Comparison of ENCODE assay signal across 9 mouse cellular contexts in genomic region chr12:54986052-54986717, GRCm38 (mm10). TPM values are rescaled to one million over a fixed set of nuclear protein-coding genes. Genes with fewer than 3 reads are reported as not detected.
A peak's percentile ranks its signal among the peaks of the same experiment; 100 is the strongest.
DNase-seq lines count a peak whose midpoint lies in the region; ATAC-seq and TF ChIP-seq lines count a peak whose summit lies in the region.
"Had no signal": no experiment of that assay in that cellular context is flagged by ENCODE, and none has a peak within 500 bp of the region (broad histone marks: within the 10 kb centered on the region; RNA-seq: fewer than 3 reads in every experiment).

Gm20403 (minus strand) TSS chr12:54986529.

- ATAC-seq in erythroid progenitor cell, adult 5-6 weeks (replicated peaks; ENCODE audit: low FRiP score, poor library complexity, severe bottlenecking), result peak; percentile 85
- peak; percentile 44; the same call in 1 of the 2 replicates for ATAC-seq in heart, embryonic 14.5 days (ENCODE audit: insufficient number of reproducible peaks, insufficient read depth, low FRiP score, low read depth)
- ATAC-seq in kidney, embryonic 16.5 days (ENCODE audit: low FRiP score, low TSS enrichment), result peak; percentile 79
- ATAC-seq in neural tube, embryonic 13.5 days (ENCODE audit: low read depth), result peak; percentile 75

- peaks cover 3% of the 10 kb centered on the region for H3K4me1 ChIP-seq in ES-Bruce4 (ENCODE audit: control insufficient read depth, insufficient read depth, low read length)
- no peaks in the 10 kb centered on the region for H3K4me1 ChIP-seq in heart, embryonic 14.5 days (ENCODE audit: control insufficient read depth in 2 of 2, insufficient read depth in 2 of 2, low read length in 2 of 2)
- H3K4me1 ChIP-seq in kidney, embryonic 16.5 days (ENCODE audit: insufficient read depth, low read length), result peaks cover 7% of the 10 kb centered on the region; the same call in 1 of the 2 replicates
- peaks cover 9% of the 10 kb centered on the region for H3K4me1 ChIP-seq in neural tube, embryonic 13.5 days (replicated peaks)

- H3K9ac ChIP-seq in ES-Bruce4 (ENCODE audit: low read depth, poor library complexity, severe bottlenecking), result peak within 1 kb of the TSS; percentile 93
- H3K9ac ChIP-seq in heart, embryonic 14.5 days (ENCODE audit: low read length), result peak within 1 kb of the TSS; percentile 83
- H3K9ac ChIP-seq in kidney, embryonic 16.5 days (replicated peaks; ENCODE audit: low read length), result peak within 1 kb of the TSS; percentile 91
- H3K9ac ChIP-seq in neural tube, embryonic 13.5 days, result peak within 1 kb of the TSS; percentile 88

- TF ChIP-seq EP300 in ES-Bruce4 (IDR thresholded peaks at IDR 0.05; ENCODE audit: insufficient read depth, low read depth, low read length), result no peak

- peak; percentile 90 for DNase-seq in brain, embryonic 14.5 days (ENCODE audit: low read depth)
- DNase-seq in lung, adult 18-20 months, result peak; percentile 80 to 84
- DNase-seq in testis, postnatal 10 days (ENCODE audit: low spot score), result peak; percentile 67

- H3K4me3 ChIP-seq in ES-Bruce4 (ENCODE audit: low read depth, low read length), result peak within 1 kb of the TSS; percentile 78
- H3K4me3 ChIP-seq in heart, embryonic 14.5 days (ENCODE audit: control insufficient read depth in 1 of 2, insufficient read depth in 1 of 2, low read depth in 1 of 2, low read length in 2 of 2), result peak within 1 kb of the TSS; percentile 91 to 98
- H3K4me3 ChIP-seq in kidney, embryonic 16.5 days (ENCODE audit: low read length), result peak within 1 kb of the TSS; percentile 91
- peak within 1 kb of the TSS; percentile 87 for H3K4me3 ChIP-seq in neural tube, embryonic 13.5 days

- no peaks in the 10 kb centered on the region for H3K36me3 ChIP-seq in ES-Bruce4 (ENCODE audit: control insufficient read depth, insufficient read depth, low read length, poor library complexity, severe bottlenecking)
- peaks cover 5% of the 10 kb centered on the region; the same call in 1 of the 2 replicates for H3K36me3 ChIP-seq in heart, embryonic 14.5 days (ENCODE audit: control insufficient read depth, insufficient read depth, low read length)
- H3K36me3 ChIP-seq in kidney, embryonic 16.5 days (ENCODE audit: insufficient read depth, low read length), result 0 out of 2 replicates have a peak, but pooled peaks cover 2% of the 10 kb centered on the region
- no peaks in the 10 kb centered on the region for H3K36me3 ChIP-seq in neural tube, embryonic 13.5 days

- peak within 1 kb of the TSS; percentile 76; the same call in 1 of the 2 replicates for H3K27ac ChIP-seq in ES-Bruce4 (ENCODE audit: insufficient read depth, low read length)
- peak within 1 kb of the TSS; percentile 82 to 94 for H3K27ac ChIP-seq in heart, embryonic 14.5 days (replicated peaks in 1 of 2; ENCODE audit: control insufficient read depth in 1 of 2, insufficient read depth in 1 of 2, low read depth in 2 of 2, low read length in 2 of 2)
- peak within 1 kb of the TSS; percentile 89 for H3K27ac ChIP-seq in kidney, embryonic 16.5 days (ENCODE audit: low read length)
- peak within 1 kb of the TSS; percentile 84 for H3K27ac ChIP-seq in neural tube, embryonic 13.5 days (replicated peaks)

- H3K4me2 ChIP-seq in heart, embryonic 14.5 days (ENCODE audit: low read length), result peak within 1 kb of the TSS; percentile 66
- H3K4me2 ChIP-seq in kidney, embryonic 16.5 days (replicated peaks; ENCODE audit: low read depth, low read length), result peak within 1 kb of the TSS; percentile 79
- peak within 1 kb of the TSS; percentile 94 for H3K4me2 ChIP-seq in neural tube, embryonic 13.5 days

- TF ChIP-seq CTCF in ES-Bruce4 (IDR thresholded peaks at IDR 0.05; ENCODE audit: low read depth, low read length), result no peak
- TF ChIP-seq CTCF in brain, embryonic 14.5 days (IDR thresholded peaks at IDR 0.05; ENCODE audit: borderline replicate concordance, extremely low read depth, insufficient read depth, insufficient read length), result no peak

- TF ChIP-seq POLR2A in ES-Bruce4 (IDR thresholded peaks at IDR 0.05; ENCODE audit: insufficient read depth, low read length), result peak; percentile 33
- peak; percentile 81 for TF ChIP-seq POLR2A in brain, embryonic 14.5 days (IDR thresholded peaks at IDR 0.05; ENCODE audit: borderline replicate concordance, extremely low read depth, insufficient read depth, insufficient read length, poor library complexity, severe bottlenecking)

- H3K9me3 ChIP-seq in ES-Bruce4 (replicated peaks; ENCODE audit: control insufficient read depth, insufficient read depth, low read length, poor library complexity, severe bottlenecking), result no peaks in the 10 kb centered on the region; the same call in 1 of the 2 replicates
- no peaks in the 10 kb centered on the region for H3K9me3 ChIP-seq in heart, embryonic 14.5 days (ENCODE audit: control insufficient read depth, low read length)
- H3K9me3 ChIP-seq in kidney, embryonic 16.5 days (ENCODE audit: low read length), result no peaks in the 10 kb centered on the region
- H3K9me3 ChIP-seq in neural tube, embryonic 13.5 days, result no peaks in the 10 kb centered on the region

- under 1% methylated on average over 48 of the region's 60 CpGs for WGBS in heart, embryonic 14.5 days
- WGBS in kidney, embryonic 16.5 days, result under 1% methylated on average over 46 of the region's 60 CpGs
- under 1% methylated on average over 50 of the region's 60 CpGs for WGBS in neural tube, embryonic 13.5 days

- no peaks in the 10 kb centered on the region for H3K27me3 ChIP-seq in ES-Bruce4 (ENCODE audit: control insufficient read depth, insufficient read depth, low read length, poor library complexity, severe bottlenecking)
- no peaks in the 10 kb centered on the region for H3K27me3 ChIP-seq in heart, embryonic 14.5 days (ENCODE audit: control insufficient read depth, insufficient read depth, low read length)
- H3K27me3 ChIP-seq in kidney, embryonic 16.5 days (ENCODE audit: insufficient read depth, low read length), result no peaks in the 10 kb centered on the region
- no peaks in the 10 kb centered on the region; the same call in 1 of the 2 replicates for H3K27me3 ChIP-seq in neural tube, embryonic 13.5 days

RNA-seq across cellular contexts. Expression of gene Gm20403, which starts in this region (rescaled TPM):
- polyA plus RNA-seq in ES-Bruce4 (2011; ENCODE audit: insufficient read depth, insufficient read length, low read depth, missing spikeins), result not detected in 2 replicates
- not detected in 2 replicates for polyA plus RNA-seq in brain, embryonic 14.5 days (2012; rRNA removed)
- total RNA-seq in erythroid progenitor cell, adult 5-6 weeks (2015; ENCODE audit: low replicate concordance), result not detected in 2 replicates
- not detected in 2 replicates for total RNA-seq in erythroid progenitor cell, adult 5-6 weeks (2017; ENCODE audit: low replicate concordance)
- not detected in 2 replicates for polyA plus RNA-seq in heart, embryonic 14.5 days (2014; fragmentation: Nextera tagmentation; extraction: Ambion mirVana)
- not detected in 2 replicates for polyA plus RNA-seq in kidney, embryonic 16.5 days (2015; fragmentation: Nextera tagmentation; extraction: Ambion mirVana)
- not detected in 2 replicates for polyA plus RNA-seq in neural tube, embryonic 13.5 days (2015; fragmentation: Nextera tagmentation; extraction: Ambion mirVana)
- total RNA-seq: left cerebral cortex, postnatal 10 days had no signal

Comparison
In these comparisons a context has a peak if more than half of its experiments do, and no peak if none do; other contexts are left out.
1. Peak in every context shown above with its lines: DNase-seq, ATAC-seq, H3K4me3 ChIP-seq and H3K27ac ChIP-seq.
2. Peak in DNase-seq in brain, embryonic 14.5 days; RNA of the gene not detected or under 1 TPM.
3. Peak in ATAC-seq in erythroid progenitor cell, adult 5-6 weeks; RNA of the gene not detected or under 1 TPM.
4. Peak in ATAC-seq, H3K4me3 ChIP-seq, H3K27ac ChIP-seq, H3K9ac ChIP-seq and H3K4me2 ChIP-seq in heart, embryonic 14.5 days; RNA of the gene not detected or under 1 TPM.
5. Peak in ATAC-seq, H3K4me3 ChIP-seq, H3K27ac ChIP-seq, H3K9ac ChIP-seq and H3K4me2 ChIP-seq in kidney, embryonic 16.5 days; RNA of the gene not detected or under 1 TPM.
6. Peak in ATAC-seq, H3K4me3 ChIP-seq, H3K27ac ChIP-seq, H3K9ac ChIP-seq and H3K4me2 ChIP-seq in neural tube, embryonic 13.5 days; RNA of the gene not detected or under 1 TPM.